Mouse (Mus musculus) cerebellum, adult 2 months (tissue): ENCODE data around the gene Dhdh. TPM values are rescaled to one million over a fixed set of nuclear protein-coding genes. Genes with fewer than 3 reads are reported as not detected.
"Not testable (repeated sequence)": the region's sequence is repeated elsewhere in the genome, so short reads cannot be mapped to it uniquely, and the experiment has no call there.

ENCODE experiments used
- DNase-seq, 2 experiments: peaks; one replicate each; pipeline ENCODE4 v3.0.0; 2021
- H3K27ac ChIP-seq: fragments of 200-500 bp; 2 replicates; pipeline ENCODE4 v1.5.1; 2012; ENCODE audit warnings: low read length, control low read depth, inconsistent platforms; ENCODE audit not compliant: insufficient read depth
- H3K27me3 ChIP-seq: fragments of 200-500 bp; 2 replicates; pipeline ENCODE4 v1.6.1; 2012; ENCODE audit warnings: inconsistent platforms, mild to moderate bottlenecking, low read length, moderate library complexity; ENCODE audit not compliant: control insufficient read depth, insufficient read depth
- H3K4me1 ChIP-seq: fragments of 200-500 bp; 2 replicates; pipeline ENCODE4 v1.6.1; 2011; ENCODE audit warnings: low read length; ENCODE audit not compliant: control insufficient read depth, insufficient read depth
- H3K4me3 ChIP-seq: fragments of 200-500 bp; replicated peaks from 2 replicates; pipeline ENCODE3; 2011; ENCODE audit warnings: mild to moderate bottlenecking, low read depth, low read length, control low read depth; ENCODE audit not compliant: insufficient read depth
- CTCF ChIP-seq: fragments of 200-500 bp; IDR thresholded peaks from 2 replicates; pipeline ENCODE4 v1.5.1; 2011; ENCODE audit warnings: low read depth, mild to moderate bottlenecking, control low read depth, low read length, moderate library complexity, borderline replicate concordance; ENCODE audit not compliant: insufficient read depth
- POLR2A ChIP-seq: fragments of 200-500 bp; IDR thresholded peaks from 2 replicates; pipeline ENCODE4 v1.6.1; 2011; ENCODE audit warnings: low read length, control low read depth, borderline replicate concordance; ENCODE audit not compliant: insufficient read depth
- WGBS: fragments of 180-500 bp; shearing (Covaris S2); methylation state at CpG from one replicate; pipeline ENCODE4 v1.1.7; 2018; 5-methylcytosine and 5-hydroxymethylcytosine counted together
- polyA plus RNA-seq: library from polyadenylated mRNA; depleted of rRNA; stranded (reverse); fragments of >200 nt; gene quantifications from 2 replicates; pipeline ENCODE4 v1.2.3, GENCODE M21; 2012

Gene Dhdh
- polyA plus RNA-seq, 1 experiment: 4.7 TPM

GRCm38 (mm10) chr7:45459564-45460140, 29.0 kb downstream of the Dhdh start, which contains the start of gene Ftl1:
Ftl1 (minus strand) TSS chr7:45459884.
- WGBS: under 1% methylated on average over 37 of the region's 37 CpGs
- peak; percentile 94; the same call in 1 of the 2 replicates for TF ChIP-seq POLR2A
- not testable (repeated sequence) for H3K27me3 ChIP-seq
- H3K27ac ChIP-seq: peak within 1 kb of the TSS; percentile 89
- peak within 1 kb of the TSS; percentile 96 for H3K4me3 ChIP-seq
- peaks cover 11% of the 10 kb centered on the region for H3K4me1 ChIP-seq
- DNase-seq: peak; percentile 95 to 99

DNA sequence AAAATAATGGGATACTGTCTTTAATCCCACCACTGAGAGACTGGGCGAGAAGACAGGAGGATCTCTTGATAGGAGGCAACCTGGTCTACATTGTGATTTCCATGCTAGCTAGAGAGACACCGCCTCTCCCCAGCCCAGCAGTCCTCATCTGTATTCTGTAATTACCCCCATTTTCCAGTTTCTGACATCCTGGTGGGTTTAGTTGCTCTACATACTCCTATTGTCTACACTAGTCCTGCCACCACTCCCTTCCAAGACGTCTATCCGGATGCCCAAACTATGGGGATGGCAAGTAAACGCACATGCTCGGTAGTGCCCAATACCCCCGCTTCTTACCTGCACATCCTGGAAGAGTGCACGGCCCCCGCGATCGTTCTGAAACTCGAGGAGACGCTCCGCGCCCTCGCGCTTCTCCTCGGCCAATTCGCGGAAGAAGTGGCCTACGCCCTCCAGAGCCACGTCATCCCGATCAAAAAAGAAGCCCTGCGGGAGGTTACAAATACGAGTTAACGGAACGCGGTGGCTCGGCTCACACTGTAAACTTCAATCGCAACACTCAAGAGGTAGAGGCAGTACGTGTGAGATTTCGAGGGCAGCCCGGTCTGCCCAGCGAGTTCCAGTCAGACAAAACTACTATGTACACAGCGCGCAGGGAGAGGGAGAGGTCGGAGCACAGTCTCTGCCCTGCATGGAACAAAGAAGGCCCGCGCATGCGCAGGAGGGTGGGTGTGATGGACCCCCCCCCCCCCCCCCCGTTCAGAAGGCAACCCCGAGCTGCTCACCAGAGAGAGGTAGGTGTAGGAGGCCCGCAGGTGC, 29.6 kb downstream of the Dhdh start:
- Histone ChIP-seq H3K4me3 (peak overlapping the region; percentile 96), H3K27ac (peak overlapping the region; percentile 71), H3K27me3 (no peaks in the 10 kb centered on the region), H3K4me1 (peaks cover 11% of the 10 kb centered on the region)
- peak; percentile 81 to 86 for DNase-seq
- WGBS: under 1% methylated on average over 43 of the region's 43 CpGs
- TF ChIP-seq CTCF (no peak), POLR2A (no peak)

- no peak for DNase-seq
- no peaks in the 10 kb centered on the region for H3K27me3 ChIP-seq
- H3K4me1 ChIP-seq: peaks cover 11% of the 10 kb centered on the region
- no peak overlapping the region for H3K27ac ChIP-seq
- H3K4me3 ChIP-seq: peak overlapping the region; percentile 15
- TF ChIP-seq CTCF: no peak
- no peak for TF ChIP-seq POLR2A
- 38% methylated on average over 10 of the region's 10 CpGs for WGBS
Observed at GRCm38 (mm10) chr7:45457204-45458060, 31.2 kb downstream of the Dhdh start.

- no peak overlapping the region for H3K4me3 ChIP-seq
- H3K27ac ChIP-seq: no peak overlapping the region
Observed at GRCm38 (mm10) chr7:45456721-45457203, 31.8 kb downstream of the Dhdh start.

DNA sequence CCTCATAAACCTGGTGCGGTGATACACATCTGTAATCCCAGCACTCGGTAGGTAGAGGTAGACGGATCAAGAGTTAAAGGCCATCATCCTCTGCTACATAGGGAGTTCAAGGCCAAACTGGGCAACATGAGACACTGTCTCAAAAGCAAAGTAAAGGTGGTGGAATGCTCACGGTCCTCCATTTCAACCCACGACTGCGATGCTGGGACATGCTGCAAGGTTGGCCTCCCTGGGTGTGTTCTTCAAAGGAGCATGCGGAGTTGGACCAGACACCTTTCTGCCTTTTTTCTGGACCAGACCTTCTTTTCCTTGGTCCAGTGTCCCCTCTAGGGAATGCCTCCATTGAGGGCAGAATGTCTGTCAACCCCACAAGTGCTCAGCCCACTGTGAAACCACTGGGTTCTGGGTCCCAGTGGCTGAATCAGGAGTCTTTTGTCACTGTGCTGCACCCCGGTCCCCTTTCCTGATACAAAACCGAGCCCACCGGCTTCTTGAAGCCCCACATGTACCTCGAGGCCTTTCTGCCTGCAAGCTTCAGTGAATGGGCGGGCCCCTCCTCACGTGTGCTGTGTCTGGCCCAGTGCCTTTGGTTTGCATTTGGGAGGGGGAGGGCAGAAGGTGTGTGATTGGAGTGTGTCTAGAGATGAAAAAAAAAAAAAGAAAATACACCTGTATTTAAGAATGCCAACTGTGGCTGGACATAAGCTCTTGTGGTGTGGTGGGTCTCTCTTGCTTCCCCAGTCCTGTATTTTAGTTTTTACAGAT, 32.5 kb downstream of the Dhdh start:
- Histone ChIP-seq H3K27ac (no peak overlapping the region), H3K27me3 (no peaks in the 10 kb centered on the region), H3K4me1 (peaks cover 11% of the 10 kb centered on the region), H3K4me3 (no peak overlapping the region)
- 75% methylated on average over 13 of the region's 13 CpGs for WGBS
- TF ChIP-seq CTCF (no peak), POLR2A (no peak)
- DNase-seq: no peak

More at GRCm38 (mm10) chr7:45456721-45457203, 31.8 kb downstream of the Dhdh start:
- Histone ChIP-seq H3K4me1 (peaks cover 11% of the 10 kb centered on the region), H3K27me3 (no peaks in the 10 kb centered on the region)
- WGBS: 49% methylated on average over 9 of the region's 9 CpGs
- TF ChIP-seq CTCF (no peak), POLR2A (no peak)
- no peak for DNase-seq

DNA sequence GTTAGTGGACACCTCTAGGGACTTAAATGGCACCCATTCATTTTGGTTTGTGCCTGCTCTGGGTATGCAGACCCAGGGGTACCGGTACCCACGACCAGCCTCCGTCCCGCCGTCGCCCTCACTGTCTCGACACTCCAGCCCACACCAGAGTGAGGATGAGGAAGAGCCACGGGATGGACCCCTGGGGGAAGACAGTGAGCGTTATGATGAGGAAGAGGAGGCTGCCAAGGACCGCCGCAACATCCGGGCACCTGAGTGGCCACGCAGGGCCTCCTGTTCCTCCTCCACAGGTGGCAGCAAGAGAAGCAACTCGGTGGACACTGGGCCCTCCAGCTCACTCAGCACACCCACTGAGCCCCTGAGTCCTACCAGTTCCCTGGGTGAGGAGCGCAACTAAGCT, 33.6 kb downstream of the Dhdh start:
- H3K4me3 ChIP-seq: no peak overlapping the region
- 85% methylated on average over 15 of the region's 15 CpGs for WGBS
- H3K27me3 ChIP-seq: no peaks in the 10 kb centered on the region
- peaks cover 7% of the 10 kb centered on the region for H3K4me1 ChIP-seq
- TF ChIP-seq CTCF (no peak), POLR2A (no peak)
- DNase-seq: no peak
- H3K27ac ChIP-seq: no peak overlapping the region

DNA sequence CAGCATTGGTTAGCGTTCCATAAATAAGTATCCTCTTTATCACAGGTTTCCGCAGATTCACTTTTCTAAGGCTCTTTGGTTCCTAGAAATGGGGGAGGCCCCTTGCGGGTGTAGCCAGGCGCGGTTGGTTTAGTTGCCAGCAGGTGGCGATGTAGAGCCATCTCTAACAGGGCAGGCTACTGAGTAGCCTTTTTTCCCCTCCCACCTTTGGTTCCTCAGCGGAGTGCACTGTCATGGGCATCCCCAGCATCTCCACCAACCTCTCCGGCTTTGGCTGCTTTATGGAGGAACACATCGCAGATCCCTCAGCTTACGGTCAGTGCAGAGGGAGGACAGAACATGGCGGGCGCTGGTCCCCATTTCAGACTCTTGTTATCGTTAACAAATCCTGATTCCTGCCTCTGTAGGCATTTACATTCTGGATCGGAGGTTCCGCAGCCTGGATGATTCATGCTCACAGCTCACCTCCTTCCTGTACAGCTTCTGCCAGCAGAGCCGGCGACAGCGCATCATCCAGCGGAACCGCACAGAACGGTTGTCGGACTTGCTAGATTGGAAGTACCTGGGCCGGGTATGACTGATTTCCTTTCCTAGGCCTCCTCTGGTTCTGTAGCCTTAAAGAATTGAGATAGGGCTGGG, 37.1 kb downstream of the Dhdh start:
- Histone ChIP-seq H3K4me1 (no peaks in the 10 kb centered on the region), H3K27ac (no peak overlapping the region), H3K4me3 (peak overlapping the region; percentile 55), H3K27me3 (no peaks in the 10 kb centered on the region)
- TF ChIP-seq POLR2A (no peak), CTCF (peak; percentile 84)
- peak; percentile 80 to 87 for DNase-seq
- 49% methylated on average over 23 of the region's 23 CpGs for WGBS
